Mouse (Mus musculus): ENCODE measurements around the gene Lct. TPM values are rescaled to one million over a fixed set of nuclear protein-coding genes. Genes with fewer than 3 reads are reported as not detected.

The Lct gene
- polyA plus RNA-seq, 1 experiment = 0.01 TPM

DNA sequence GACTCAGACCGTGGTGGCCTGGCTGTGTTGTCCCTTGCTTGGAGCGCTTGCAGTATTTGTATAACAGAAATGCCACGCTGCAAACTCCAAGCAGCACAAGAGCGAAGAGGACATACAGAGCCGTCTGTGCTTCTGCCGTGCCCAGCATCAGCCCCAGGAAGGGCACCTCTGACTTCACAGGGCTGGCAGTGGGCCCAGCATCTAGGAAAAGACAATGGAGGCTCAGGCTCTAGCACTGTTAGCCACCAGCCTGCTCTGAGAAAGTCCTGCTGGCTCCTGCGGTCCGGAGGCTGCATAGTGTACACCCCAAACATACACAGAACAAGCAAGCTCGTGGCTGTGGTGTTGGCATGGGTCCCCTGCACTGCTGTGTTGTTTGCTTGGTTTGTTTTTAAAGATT lies 43.0 kb downstream of the Lct start:
- no peak overlapping the region for H3ac ChIP-seq (ENCODE audit: control insufficient read depth, insufficient read length)
- TF ChIP-seq POLR2A (IDR thresholded peaks at IDR 0.05; ENCODE audit: insufficient read length, low read depth) (no peak), MAX (IDR thresholded peaks at IDR 0.05; ENCODE audit: low read depth) (no peak), REST (IDR thresholded peaks at IDR 0.05; ENCODE audit: insufficient read depth, insufficient read length) (no peak), TCF3 (IDR thresholded peaks at IDR 0.05; ENCODE audit: insufficient read length, low read depth) (no peak), CEBPB (IDR thresholded peaks at IDR 0.05; ENCODE audit: insufficient read depth, poor library complexity, severe bottlenecking) (no peak), TCF12 (IDR thresholded peaks at IDR 0.05; ENCODE audit: insufficient read depth, poor library complexity, severe bottlenecking) (no peak), MYOG (IDR thresholded peaks at IDR 0.05; ENCODE audit: control insufficient read depth in 1 of 3, insufficient read depth in 1 of 3, insufficient read length in 2 of 3, low read depth in 2 of 3) (no peak), POLR2AphosphoS2 (IDR thresholded peaks at IDR 0.05; ENCODE audit: insufficient read length, low read depth) (no peak), USF1 (IDR thresholded peaks at IDR 0.05; ENCODE audit: low read depth) (no peak), SRF (IDR thresholded peaks at IDR 0.05; ENCODE audit: control insufficient read depth, insufficient read length, low read depth) (no peak), MYOD1 (IDR thresholded peaks at IDR 0.05; ENCODE audit: control insufficient read depth in 1 of 3, insufficient read length in 2 of 3, low read depth in 2 of 3) (no peak), E2F4 (IDR thresholded peaks at IDR 0.05; ENCODE audit: insufficient read depth) (no peak)
- no peaks in the 10 kb centered on the region for H3K27me3 ChIP-seq (ENCODE audit: control insufficient read depth, insufficient read depth, insufficient read length)

DNA sequence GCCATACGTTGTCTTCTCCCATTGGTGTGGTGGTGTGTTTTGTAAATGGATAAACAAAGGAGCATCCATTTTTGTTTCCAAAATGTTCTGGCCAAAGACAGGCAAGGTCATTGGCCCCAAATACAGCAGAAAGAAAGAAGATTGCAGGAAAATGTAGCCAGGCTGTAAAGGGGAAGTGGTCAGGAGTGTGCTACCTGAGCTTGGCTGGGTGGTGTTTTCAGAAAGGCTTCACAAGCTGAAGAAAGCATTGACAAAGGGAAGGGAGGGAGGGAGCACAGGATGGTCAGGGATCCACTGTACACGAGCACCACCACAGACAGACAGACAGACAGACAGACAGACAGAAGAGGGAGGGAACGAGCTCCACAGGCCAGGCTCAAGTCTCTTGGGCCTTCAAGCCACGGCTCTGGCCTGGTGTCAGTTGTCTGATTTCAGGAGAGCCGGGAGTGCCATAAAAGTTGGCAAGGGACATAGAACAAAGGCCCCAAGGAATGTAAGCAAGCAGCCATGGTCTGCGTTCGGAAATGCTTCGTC lies 43.9 kb downstream of the Lct start:
- peaks cover 11% of the 10 kb centered on the region for H3K36me3 ChIP-seq (ENCODE audit: control insufficient read depth, insufficient read depth)
- no peak overlapping the region for H3K4me2 ChIP-seq (ENCODE audit: low read depth)
- H3ac ChIP-seq (ENCODE audit: control insufficient read depth, insufficient read length) = no peak overlapping the region
- H3K27me3 ChIP-seq (ENCODE audit: control insufficient read depth, insufficient read depth, insufficient read length) = no peaks in the 10 kb centered on the region
- H3K79me2 ChIP-seq (ENCODE audit: control insufficient read depth, insufficient read depth) = no peaks in the 10 kb centered on the region
- TF ChIP-seq MAX (IDR thresholded peaks at IDR 0.05; ENCODE audit: low read depth) (no peak), E2F4 (IDR thresholded peaks at IDR 0.05; ENCODE audit: insufficient read depth) (no peak), TCF3 (IDR thresholded peaks at IDR 0.05; ENCODE audit: insufficient read length, low read depth) (no peak), MYOD1 (IDR thresholded peaks at IDR 0.05; ENCODE audit: control insufficient read depth in 1 of 3, insufficient read length in 2 of 3, low read depth in 2 of 3) (no peak), POLR2AphosphoS2 (IDR thresholded peaks at IDR 0.05; ENCODE audit: insufficient read length, low read depth) (no peak), TCF12 (IDR thresholded peaks at IDR 0.05; ENCODE audit: insufficient read depth, poor library complexity, severe bottlenecking) (no peak), SRF (IDR thresholded peaks at IDR 0.05; ENCODE audit: control insufficient read depth, insufficient read length, low read depth) (no peak), CEBPB (IDR thresholded peaks at IDR 0.05; ENCODE audit: insufficient read depth, poor library complexity, severe bottlenecking) (no peak), POLR2A (IDR thresholded peaks at IDR 0.05; ENCODE audit: insufficient read length, low read depth) (no peak), USF1 (IDR thresholded peaks at IDR 0.05; ENCODE audit: low read depth) (no peak), MYOG (IDR thresholded peaks at IDR 0.05; ENCODE audit: control insufficient read depth in 1 of 3, insufficient read depth in 1 of 3, insufficient read length in 2 of 3, low read depth in 2 of 3) (no peak), REST (IDR thresholded peaks at IDR 0.05; ENCODE audit: insufficient read depth, insufficient read length) (no peak)
- no peak overlapping the region for H3K4me3 ChIP-seq

More for the DNA sequence above, 43.0 kb downstream of the Lct start:
- Histone ChIP-seq H3K36me3 (ENCODE audit: control insufficient read depth, insufficient read depth) (peaks cover 4% of the 10 kb centered on the region), H3K79me2 (ENCODE audit: control insufficient read depth, insufficient read depth) (no peaks in the 10 kb centered on the region), H3K4me2 (ENCODE audit: low read depth) (no peak overlapping the region), H3K4me3 (no peak overlapping the region)

DNA sequence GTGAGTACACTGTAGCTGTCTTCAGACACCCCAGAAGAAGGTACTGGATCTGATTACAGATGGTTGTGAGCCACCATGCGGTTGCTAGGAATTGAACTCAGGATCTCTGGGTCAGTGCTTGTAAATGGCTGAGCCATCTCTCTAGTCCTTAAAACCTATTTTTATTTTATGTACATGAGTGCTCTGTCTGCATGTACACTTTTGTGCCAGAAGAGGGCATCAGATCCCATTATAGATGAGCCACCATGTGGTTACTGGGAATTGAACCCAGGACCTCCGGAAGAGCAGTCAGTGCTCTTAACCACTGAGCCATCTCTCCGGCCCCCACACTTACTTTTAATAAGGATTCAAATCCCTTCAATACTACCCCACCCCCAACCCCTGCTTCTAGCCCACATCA lies 45.2 kb downstream of the Lct start:
- Histone ChIP-seq H3K27me3 (ENCODE audit: control insufficient read depth, insufficient read depth, insufficient read length) (no peaks in the 10 kb centered on the region), H3ac (ENCODE audit: control insufficient read depth, insufficient read length) (no peak overlapping the region), H3K79me2 (ENCODE audit: control insufficient read depth, insufficient read depth) (no peaks in the 10 kb centered on the region), H3K4me3 (no peak overlapping the region), H3K4me2 (ENCODE audit: low read depth) (no peak overlapping the region), H3K36me3 (ENCODE audit: control insufficient read depth, insufficient read depth) (peaks cover 24% of the 10 kb centered on the region)
- no peak for TF ChIP-seq TCF12 (IDR thresholded peaks at IDR 0.05; ENCODE audit: insufficient read depth, poor library complexity, severe bottlenecking)
- no peak for TF ChIP-seq MAX (IDR thresholded peaks at IDR 0.05; ENCODE audit: low read depth)
- TF ChIP-seq MYOG (IDR thresholded peaks at IDR 0.05; ENCODE audit: control insufficient read depth in 1 of 3, insufficient read depth in 1 of 3, insufficient read length in 2 of 3, low read depth in 2 of 3) = no peak
- no peak for TF ChIP-seq CEBPB (IDR thresholded peaks at IDR 0.05; ENCODE audit: insufficient read depth, poor library complexity, severe bottlenecking)

DNA sequence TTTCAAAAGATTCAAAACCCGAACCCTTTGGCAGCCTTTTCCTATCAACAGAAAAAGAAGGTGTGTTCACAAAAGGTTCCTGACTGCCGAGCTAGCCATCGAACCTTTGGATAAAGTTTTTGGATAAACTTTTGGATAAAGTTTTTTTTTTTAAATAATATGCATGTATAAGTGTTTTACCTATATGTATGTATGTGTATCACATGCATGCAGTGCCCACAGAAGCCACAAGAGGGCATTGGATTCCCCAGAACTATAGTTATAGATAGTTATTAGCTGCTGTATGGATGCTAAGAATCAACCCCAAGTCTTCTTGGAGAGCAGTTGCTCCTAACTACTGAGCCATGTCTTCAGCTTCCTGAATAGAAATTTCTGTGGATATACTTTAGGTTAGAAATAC lies 46.4 kb downstream of the Lct start:
- no peaks in the 10 kb centered on the region for H3K79me2 ChIP-seq (ENCODE audit: control insufficient read depth, insufficient read depth)
- no peak overlapping the region for H3ac ChIP-seq (ENCODE audit: control insufficient read depth, insufficient read length)
- H3K36me3 ChIP-seq (ENCODE audit: control insufficient read depth, insufficient read depth) = peaks cover 35% of the 10 kb centered on the region
- no peaks in the 10 kb centered on the region for H3K27me3 ChIP-seq (ENCODE audit: control insufficient read depth, insufficient read depth, insufficient read length)
- H3K4me2 ChIP-seq (ENCODE audit: low read depth) = no peak overlapping the region
- no peak for TF ChIP-seq MYOG (IDR thresholded peaks at IDR 0.05; ENCODE audit: control insufficient read depth in 1 of 3, insufficient read depth in 1 of 3, insufficient read length in 2 of 3, low read depth in 2 of 3)
- TF ChIP-seq TCF3 (IDR thresholded peaks at IDR 0.05; ENCODE audit: insufficient read length, low read depth) = no peak
- no peak for TF ChIP-seq CEBPB (IDR thresholded peaks at IDR 0.05; ENCODE audit: insufficient read depth, poor library complexity, severe bottlenecking)
- TF ChIP-seq MYOD1 (IDR thresholded peaks at IDR 0.05; ENCODE audit: control insufficient read depth in 1 of 3, insufficient read length in 2 of 3, low read depth in 2 of 3) = no peak
- no peak for TF ChIP-seq SRF (IDR thresholded peaks at IDR 0.05; ENCODE audit: control insufficient read depth, insufficient read length, low read depth)
- no peak for TF ChIP-seq TCF12 (IDR thresholded peaks at IDR 0.05; ENCODE audit: insufficient read depth, poor library complexity, severe bottlenecking)
- no peak overlapping the region for H3K4me3 ChIP-seq

DNA sequence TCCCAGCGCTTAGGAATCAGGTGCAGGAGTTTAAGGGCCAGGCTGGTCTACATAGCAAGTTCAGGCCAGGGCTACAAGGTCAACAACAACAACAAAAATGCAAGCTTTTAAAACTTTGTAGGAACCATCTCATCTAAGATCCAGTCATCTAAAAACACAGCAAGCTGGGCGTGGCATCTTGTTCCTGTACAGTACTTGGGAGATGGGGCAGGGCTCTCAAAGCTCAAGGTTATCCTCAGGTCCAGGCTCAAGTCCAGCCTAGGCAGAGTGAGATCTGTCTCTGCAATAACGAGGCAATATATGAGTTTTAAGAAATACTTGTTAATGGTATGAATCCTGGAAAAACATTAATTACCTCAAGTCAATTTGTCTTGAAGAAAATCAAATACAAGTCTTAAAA lies 49.6 kb downstream of the Lct start:
- Histone ChIP-seq H3K79me2 (ENCODE audit: control insufficient read depth, insufficient read depth) (no peaks in the 10 kb centered on the region), H3ac (ENCODE audit: control insufficient read depth, insufficient read length) (no peak overlapping the region), H3K27me3 (ENCODE audit: control insufficient read depth, insufficient read depth, insufficient read length) (no peaks in the 10 kb centered on the region), H3K36me3 (ENCODE audit: control insufficient read depth, insufficient read depth) (peaks cover 64% of the 10 kb centered on the region), H3K4me3 (no peak overlapping the region), H3K4me2 (ENCODE audit: low read depth) (no peak overlapping the region)
- no peak for TF ChIP-seq POLR2A (IDR thresholded peaks at IDR 0.05; ENCODE audit: insufficient read length, low read depth)
- no peak for TF ChIP-seq TCF12 (IDR thresholded peaks at IDR 0.05; ENCODE audit: insufficient read depth, poor library complexity, severe bottlenecking)
- TF ChIP-seq CEBPB (IDR thresholded peaks at IDR 0.05; ENCODE audit: insufficient read depth, poor library complexity, severe bottlenecking) = no peak
- no peak for TF ChIP-seq E2F4 (IDR thresholded peaks at IDR 0.05; ENCODE audit: insufficient read depth)
- no peak for TF ChIP-seq USF1 (IDR thresholded peaks at IDR 0.05; ENCODE audit: low read depth)
- no peak for TF ChIP-seq MYOD1 (IDR thresholded peaks at IDR 0.05; ENCODE audit: control insufficient read depth in 1 of 3, insufficient read length in 2 of 3, low read depth in 2 of 3)
- no peak for TF ChIP-seq REST (IDR thresholded peaks at IDR 0.05; ENCODE audit: insufficient read depth, insufficient read length)

All from myocyte (in vitro differentiated cells).